Mouse (Mus musculus): ENCODE measurements around the gene Pde4d. TPM values are rescaled to one million over a fixed set of nuclear protein-coding genes. Genes with fewer than 3 reads are reported as not detected.

Gene Pde4d
- polyA plus RNA-seq, 1 experiment from 2014 or later: 12.9 TPM

GRCm38 (mm10) chr13:108498773-108499313, 49.1 kb downstream of the Pde4d start:
- no peak overlapping the region for H3K9ac ChIP-seq (ENCODE audit: low read depth, low read length)
- no peaks in the 10 kb centered on the region for H3K9me3 ChIP-seq (replicated peaks; ENCODE audit: control insufficient read depth, low read length)
- ATAC-seq (ENCODE audit: low read depth): no peak
- H3K4me1 ChIP-seq (ENCODE audit: control insufficient read depth, low read depth, low read length): no peaks in the 10 kb centered on the region
- H3K4me2 ChIP-seq (ENCODE audit: low read depth, low read length): no peak overlapping the region
- no peaks in the 10 kb centered on the region for H3K36me3 ChIP-seq (ENCODE audit: control insufficient read depth, insufficient read depth)
- WGBS (ENCODE audit: insufficient replicate concordance): 36% methylated on average over 9 of the region's 9 CpGs
- H3K27ac ChIP-seq (ENCODE audit: low read length): no peak overlapping the region
- H3K27me3 ChIP-seq (ENCODE audit: control insufficient read depth, insufficient read depth, low read depth, low read length): no peaks in the 10 kb centered on the region
- H3K4me3 ChIP-seq (ENCODE audit: low read depth, low read length): no peak overlapping the region

- H3K9me3 ChIP-seq (replicated peaks; ENCODE audit: control insufficient read depth, low read length): no peaks in the 10 kb centered on the region
- H3K9ac ChIP-seq (ENCODE audit: low read depth, low read length): no peak overlapping the region
- H3K4me3 ChIP-seq (ENCODE audit: low read depth, low read length): no peak overlapping the region
- ATAC-seq (ENCODE audit: low read depth): no peak
- H3K4me1 ChIP-seq (ENCODE audit: control insufficient read depth, low read depth, low read length): no peaks in the 10 kb centered on the region
- no peaks in the 10 kb centered on the region for H3K36me3 ChIP-seq (ENCODE audit: control insufficient read depth, insufficient read depth)
- no peak overlapping the region for H3K4me2 ChIP-seq (ENCODE audit: low read depth, low read length)
- H3K27ac ChIP-seq (ENCODE audit: low read length): no peak overlapping the region
- WGBS (ENCODE audit: insufficient replicate concordance): 42% methylated on average over 1 of the region's 1 CpGs
- no peaks in the 10 kb centered on the region for H3K27me3 ChIP-seq (ENCODE audit: control insufficient read depth, insufficient read depth, low read depth, low read length)
Measured at GRCm38 (mm10) chr13:108501386-108501785, 51.6 kb downstream of the Pde4d start.

- no peaks in the 10 kb centered on the region for H3K9me3 ChIP-seq (replicated peaks; ENCODE audit: control insufficient read depth, low read length)
- no peaks in the 10 kb centered on the region for H3K27me3 ChIP-seq (ENCODE audit: control insufficient read depth, insufficient read depth, low read depth, low read length)
- H3K27ac ChIP-seq (ENCODE audit: low read length): no peak overlapping the region
- no peaks in the 10 kb centered on the region for H3K36me3 ChIP-seq (ENCODE audit: control insufficient read depth, insufficient read depth)
- no peak overlapping the region for H3K9ac ChIP-seq (ENCODE audit: low read depth, low read length)
- no peak overlapping the region for H3K4me2 ChIP-seq (ENCODE audit: low read depth, low read length)
- WGBS (ENCODE audit: insufficient replicate concordance): 69% methylated on average over 4 of the region's 4 CpGs
- no peaks in the 10 kb centered on the region for H3K4me1 ChIP-seq (ENCODE audit: control insufficient read depth, low read depth, low read length)
- no peak overlapping the region for H3K4me3 ChIP-seq (ENCODE audit: low read depth, low read length)
- ATAC-seq (ENCODE audit: low read depth): no peak
Measured at GRCm38 (mm10) chr13:108524548-108524947, 74.8 kb downstream of the Pde4d start.

GRCm38 (mm10) chr13:108524969-108525368, 75.2 kb downstream of the Pde4d start:
- Histone ChIP-seq H3K27me3 (ENCODE audit: control insufficient read depth, insufficient read depth, low read depth, low read length) (no peaks in the 10 kb centered on the region), H3K4me1 (ENCODE audit: control insufficient read depth, low read depth, low read length) (no peaks in the 10 kb centered on the region), H3K9ac (ENCODE audit: low read depth, low read length) (no peak overlapping the region), H3K36me3 (ENCODE audit: control insufficient read depth, insufficient read depth) (no peaks in the 10 kb centered on the region), H3K4me2 (ENCODE audit: low read depth, low read length) (no peak overlapping the region), H3K9me3 (replicated peaks; ENCODE audit: control insufficient read depth, low read length) (no peaks in the 10 kb centered on the region), H3K27ac (ENCODE audit: low read length) (no peak overlapping the region), H3K4me3 (ENCODE audit: low read depth, low read length) (no peak overlapping the region)
- ATAC-seq (ENCODE audit: low read depth): no peak
- 49% methylated on average over 6 of the region's 6 CpGs for WGBS (ENCODE audit: insufficient replicate concordance)

GRCm38 (mm10) chr13:108526258-108527007, 76.7 kb downstream of the Pde4d start:
- ATAC-seq (ENCODE audit: low read depth): no peak

GRCm38 (mm10) chr13:108527090-108527770, 77.5 kb downstream of the Pde4d start:
- H3K9ac ChIP-seq (ENCODE audit: low read depth, low read length): no peak overlapping the region
- H3K36me3 ChIP-seq (ENCODE audit: control insufficient read depth, insufficient read depth): no peaks in the 10 kb centered on the region
- no peak overlapping the region for H3K4me3 ChIP-seq (ENCODE audit: low read depth, low read length)
- WGBS (ENCODE audit: insufficient replicate concordance): 37% methylated on average over 7 of the region's 7 CpGs
- H3K27me3 ChIP-seq (ENCODE audit: control insufficient read depth, insufficient read depth, low read depth, low read length): no peaks in the 10 kb centered on the region
- H3K4me1 ChIP-seq (ENCODE audit: control insufficient read depth, low read depth, low read length): no peaks in the 10 kb centered on the region
- H3K4me2 ChIP-seq (ENCODE audit: low read depth, low read length): no peak overlapping the region
- H3K9me3 ChIP-seq (replicated peaks; ENCODE audit: control insufficient read depth, low read length): no peaks in the 10 kb centered on the region
- no peak overlapping the region for H3K27ac ChIP-seq (ENCODE audit: low read length)
- ATAC-seq (ENCODE audit: low read depth): peak; percentile 61

More at GRCm38 (mm10) chr13:108526258-108527007, 76.7 kb downstream of the Pde4d start:
- H3K36me3 ChIP-seq (ENCODE audit: control insufficient read depth, insufficient read depth): no peaks in the 10 kb centered on the region
- no peak overlapping the region for H3K9ac ChIP-seq (ENCODE audit: low read depth, low read length)
- H3K4me2 ChIP-seq (ENCODE audit: low read depth, low read length): no peak overlapping the region
- 61% methylated on average over 13 of the region's 13 CpGs for WGBS (ENCODE audit: insufficient replicate concordance)
- H3K4me3 ChIP-seq (ENCODE audit: low read depth, low read length): no peak overlapping the region
- H3K27me3 ChIP-seq (ENCODE audit: control insufficient read depth, insufficient read depth, low read depth, low read length): no peaks in the 10 kb centered on the region
- no peaks in the 10 kb centered on the region for H3K9me3 ChIP-seq (replicated peaks; ENCODE audit: control insufficient read depth, low read length)
- no peaks in the 10 kb centered on the region for H3K4me1 ChIP-seq (ENCODE audit: control insufficient read depth, low read depth, low read length)
- no peak overlapping the region for H3K27ac ChIP-seq (ENCODE audit: low read length)

GRCm38 (mm10) chr13:108528343-108528742, 78.6 kb downstream of the Pde4d start:
- no peaks in the 10 kb centered on the region for H3K9me3 ChIP-seq (replicated peaks; ENCODE audit: control insufficient read depth, low read length)
- no peaks in the 10 kb centered on the region for H3K36me3 ChIP-seq (ENCODE audit: control insufficient read depth, insufficient read depth)
- H3K4me3 ChIP-seq (ENCODE audit: low read depth, low read length): no peak overlapping the region
- H3K27ac ChIP-seq (ENCODE audit: low read length): no peak overlapping the region
- WGBS (ENCODE audit: insufficient replicate concordance): 64% methylated on average over 1 of the region's 1 CpGs
- no peak overlapping the region for H3K9ac ChIP-seq (ENCODE audit: low read depth, low read length)
- H3K4me1 ChIP-seq (ENCODE audit: control insufficient read depth, low read depth, low read length): no peaks in the 10 kb centered on the region
- ATAC-seq (ENCODE audit: low read depth): no peak
- no peaks in the 10 kb centered on the region for H3K27me3 ChIP-seq (ENCODE audit: control insufficient read depth, insufficient read depth, low read depth, low read length)
- H3K4me2 ChIP-seq (ENCODE audit: low read depth, low read length): no peak overlapping the region

GRCm38 (mm10) chr13:108532875-108533274, 83.1 kb downstream of the Pde4d start:
- 43% methylated on average over 1 of the region's 1 CpGs for WGBS (ENCODE audit: insufficient replicate concordance)
- no peak for ATAC-seq (ENCODE audit: low read depth)
- H3K36me3 ChIP-seq (ENCODE audit: control insufficient read depth, insufficient read depth): no peaks in the 10 kb centered on the region
- no peak overlapping the region for H3K9ac ChIP-seq (ENCODE audit: low read depth, low read length)
- no peaks in the 10 kb centered on the region for H3K4me1 ChIP-seq (ENCODE audit: control insufficient read depth, low read depth, low read length)
- H3K4me2 ChIP-seq (ENCODE audit: low read depth, low read length): no peak overlapping the region
- H3K27ac ChIP-seq (ENCODE audit: low read length): no peak overlapping the region
- no peaks in the 10 kb centered on the region for H3K27me3 ChIP-seq (ENCODE audit: control insufficient read depth, insufficient read depth, low read depth, low read length)
- H3K4me3 ChIP-seq (ENCODE audit: low read depth, low read length): no peak overlapping the region
- H3K9me3 ChIP-seq (replicated peaks; ENCODE audit: control insufficient read depth, low read length): no peaks in the 10 kb centered on the region

- ATAC-seq (ENCODE audit: low read depth): no peak
- Histone ChIP-seq H3K27ac (ENCODE audit: low read length) (no peak overlapping the region), H3K4me1 (ENCODE audit: control insufficient read depth, low read depth, low read length) (no peaks in the 10 kb centered on the region), H3K9ac (ENCODE audit: low read depth, low read length) (no peak overlapping the region), H3K27me3 (ENCODE audit: control insufficient read depth, insufficient read depth, low read depth, low read length) (no peaks in the 10 kb centered on the region), H3K9me3 (replicated peaks; ENCODE audit: control insufficient read depth, low read length) (no peaks in the 10 kb centered on the region), H3K36me3 (ENCODE audit: control insufficient read depth, insufficient read depth) (no peaks in the 10 kb centered on the region), H3K4me2 (ENCODE audit: low read depth, low read length) (no peak overlapping the region), H3K4me3 (ENCODE audit: low read depth, low read length) (no peak overlapping the region)
- WGBS (ENCODE audit: insufficient replicate concordance): 37% methylated on average over 4 of the region's 4 CpGs
Measured at GRCm38 (mm10) chr13:108536436-108536835, 86.7 kb downstream of the Pde4d start.
